Mouse (Mus musculus) lung, embryonic 14.5 days (tissue): ENCODE results near the gene Gm28557. TPM values are rescaled to one million over a fixed set of nuclear protein-coding genes. Genes with fewer than 3 reads are reported as not detected.

Experiments used
- ATAC-seq: fragments of 200-750 bp; cut with Nextera tagmentation; 2 replicates; pipeline ENCODE4 v1.8.0; 2017; ENCODE audit warnings: mild to moderate bottlenecking, moderate TSS enrichment, moderate library complexity; ENCODE audit not compliant: insufficient read depth
- DNase-seq: peaks from one replicate; pipeline ENCODE4 v3.0.0-alpha.2; 2015
- H3K27ac ChIP-seq: fragments of 300-500 bp; sonication (generic); 2 replicates; pipeline ENCODE4 v1.5.1; 2014; ENCODE audit warnings: low read depth, mild to moderate bottlenecking, moderate library complexity
- H3K27me3 ChIP-seq: fragments of 300-500 bp; sonication (generic); 2 replicates; pipeline ENCODE4 v1.6.1; 2014; ENCODE audit warnings: low read length, control low read depth; ENCODE audit not compliant: insufficient read depth
- H3K36me3 ChIP-seq: fragments of 300-500 bp; sonication (generic); 2 replicates; pipeline ENCODE4 v1.6.1; 2014; ENCODE audit warnings: control low read depth; ENCODE audit not compliant: insufficient read depth
- H3K4me1 ChIP-seq: fragments of 300-500 bp; sonication (generic); 2 replicates; pipeline ENCODE4 v1.6.1; 2014; ENCODE audit warnings: antibody characterized with exemption, control low read depth; ENCODE audit not compliant: insufficient read depth
- H3K4me2 ChIP-seq: fragments of 300-500 bp; sonication (generic); 2 replicates; pipeline ENCODE4 v1.6.1; 2014; ENCODE audit warnings: mild to moderate bottlenecking
- H3K4me3 ChIP-seq: fragments of 300-500 bp; sonication (generic); 2 replicates; pipeline ENCODE4 v1.5.1; 2014; ENCODE audit warnings: low read depth, low read length
- H3K9ac ChIP-seq: fragments of 300-500 bp; sonication (generic); 2 replicates; pipeline ENCODE4 v1.6.1; 2014
- H3K9me3 ChIP-seq: fragments of 300-500 bp; sonication (generic); 2 replicates; pipeline ENCODE4 v1.6.1; 2016; ENCODE audit warnings: low read depth, low read length, control low read depth
- CTCF ChIP-seq: IDR thresholded peaks from 2 replicates; pipeline ENCODE4 v1.5.1; 2016; ENCODE audit warnings: antibody characterized with exemption, low read depth
- WGBS: fragments of 180-500 bp; shearing (Covaris S2); extraction: QIAGEN DNeasy Blood & Tissue Kit; methylation state at CpG from one replicate; pipeline ENCODE4 v1.1.7; 2014; 5-methylcytosine and 5-hydroxymethylcytosine counted together
- polyA plus RNA-seq: library from polyadenylated mRNA; unstranded; fragments of >200 nt; fragmentation: Nextera tagmentation; extraction: Ambion mirVana; gene quantifications from 2 replicates; pipeline ENCODE4 v1.2.1, GENCODE M21; 2014

Gm28557 gene
- polyA plus RNA-seq, 1 experiment from 2014 or later = 3.5 TPM

- H3K4me2 ChIP-seq = no peak overlapping the region
- no peak for TF ChIP-seq CTCF
- no peaks in the 10 kb centered on the region for H3K27me3 ChIP-seq
- WGBS = 97% methylated on average over 2 of the region's 2 CpGs
- H3K9me3 ChIP-seq = peaks cover 12% of the 10 kb centered on the region; the same call in 1 of the 2 replicates
- H3K4me3 ChIP-seq = no peak overlapping the region
- H3K4me1 ChIP-seq = 0 out of 2 replicates have a peak, but pooled peaks cover 5% of the 10 kb centered on the region
- peaks cover 25% of the 10 kb centered on the region for H3K36me3 ChIP-seq
- ATAC-seq (no peak), DNase-seq (no peak)
- no peak overlapping the region for H3K27ac ChIP-seq
- no peak overlapping the region for H3K9ac ChIP-seq
Measured at GRCm38 (mm10) chr13:67077244-67077643, 31.2 kb downstream of the Gm28557 start.

- no peak for TF ChIP-seq CTCF
- Histone ChIP-seq H3K9me3 (peaks cover 32% of the 10 kb centered on the region), H3K36me3 (peaks cover 47% of the 10 kb centered on the region), H3K4me2 (no peak overlapping the region), H3K9ac (no peak overlapping the region), H3K27me3 (no peaks in the 10 kb centered on the region), H3K27ac (no peak overlapping the region), H3K4me1 (no peaks in the 10 kb centered on the region), H3K4me3 (no peak overlapping the region)
- ATAC-seq = no peak
- DNase-seq = no peak
- 93% methylated on average over 2 of the region's 2 CpGs for WGBS
Measured at GRCm38 (mm10) chr13:67072786-67073185, 35.6 kb downstream of the Gm28557 start.

GRCm38 (mm10) chr13:67065386-67065785, 43.0 kb downstream of the Gm28557 start:
- no peaks in the 10 kb centered on the region for H3K27me3 ChIP-seq
- H3K36me3 ChIP-seq = peaks cover 16% of the 10 kb centered on the region
- DNase-seq (no peak), ATAC-seq (no peak)
- no peak overlapping the region for H3K4me3 ChIP-seq
- no peak overlapping the region for H3K9ac ChIP-seq
- no peak overlapping the region for H3K27ac ChIP-seq
- no peaks in the 10 kb centered on the region for H3K4me1 ChIP-seq
- H3K4me2 ChIP-seq = no peak overlapping the region
- TF ChIP-seq CTCF = no peak
- 86% methylated on average over 8 of the region's 8 CpGs for WGBS
- peaks cover 16% of the 10 kb centered on the region for H3K9me3 ChIP-seq

GRCm38 (mm10) chr13:67062427-67062826, 46.0 kb downstream of the Gm28557 start:
- H3K4me3 ChIP-seq = no peak overlapping the region
- no peaks in the 10 kb centered on the region for H3K36me3 ChIP-seq
- no peaks in the 10 kb centered on the region for H3K4me1 ChIP-seq
- ATAC-seq = no peak
- no peak overlapping the region for H3K4me2 ChIP-seq
- DNase-seq = no peak
- no peak for TF ChIP-seq CTCF
- peaks cover 3% of the 10 kb centered on the region; the same call in 1 of the 2 replicates for H3K9me3 ChIP-seq
- H3K27me3 ChIP-seq = no peaks in the 10 kb centered on the region
- no peak overlapping the region for H3K27ac ChIP-seq
- H3K9ac ChIP-seq = no peak overlapping the region
- 53% methylated on average over 7 of the region's 7 CpGs for WGBS

GRCm38 (mm10) chr13:67060786-67061358, 47.5 kb downstream of the Gm28557 start, which contains the start of gene Zfp712:
Gene Zfp712 (minus strand): TSS chr13:67061170.
- DNase-seq (peak; percentile 98), ATAC-seq (peak; percentile 98)
- TF ChIP-seq CTCF = no peak
- peak within 1 kb of the TSS; percentile 63 for H3K9ac ChIP-seq
- H3K27me3 ChIP-seq = no peaks in the 10 kb centered on the region
- H3K36me3 ChIP-seq = no peaks in the 10 kb centered on the region
- H3K4me2 ChIP-seq = peak within 1 kb of the TSS; percentile 82
- WGBS = 0% methylated on average over 27 of the region's 27 CpGs
- H3K9me3 ChIP-seq = no peaks in the 10 kb centered on the region
- H3K27ac ChIP-seq = peak within 1 kb of the TSS; percentile 90
- H3K4me3 ChIP-seq = peak within 1 kb of the TSS; percentile 61
- H3K4me1 ChIP-seq = no peaks in the 10 kb centered on the region

GRCm38 (mm10) chr13:67060161-67060785, 48.1 kb downstream of the Gm28557 start:
- peak overlapping the region; percentile 63 for H3K9ac ChIP-seq

More at GRCm38 (mm10) chr13:67060161-67060785, 48.1 kb downstream of the Gm28557 start:
- Histone ChIP-seq H3K4me3 (peak overlapping the region; percentile 61), H3K36me3 (no peaks in the 10 kb centered on the region), H3K4me2 (peak overlapping the region; percentile 82), H3K4me1 (no peaks in the 10 kb centered on the region), H3K27ac (peak overlapping the region; percentile 90; the same call in 1 of the 2 replicates), H3K27me3 (no peaks in the 10 kb centered on the region), H3K9me3 (no peaks in the 10 kb centered on the region)
- ATAC-seq (peak; percentile 58), DNase-seq (peak; percentile 25)
- TF ChIP-seq CTCF = no peak
- WGBS = 3% methylated on average over 12 of the region's 12 CpGs

Other genes with a start within 250 kb of the Gm28557 start
- gene Gm10767, start 203.7 kb downstream of the Gm28557 start, polyA plus RNA-seq = 0.97 and 1.5 TPM in 2 replicates
- 3.6 and 4.3 TPM in 2 replicates for gene Zfp712, start 47.4 kb downstream of the Gm28557 start, polyA plus RNA-seq
- gene Zfp708, start 10.6 kb downstream of the Gm28557 start, polyA plus RNA-seq = 6.5 and 6.9 TPM in 2 replicates
- gene Rslcan18, start 7.7 kb upstream of the Gm28557 start, polyA plus RNA-seq = 0.26 and 0.28 TPM in 2 replicates
- 2.1 and 2.6 TPM in 2 replicates for gene Zfp759, start 13.1 kb upstream of the Gm28557 start, polyA plus RNA-seq
- 5.1 and 7.3 TPM in 2 replicates for gene Rsl1, start 64.6 kb upstream of the Gm28557 start, polyA plus RNA-seq
- 0.83 and 1.3 TPM in 2 replicates for gene Zfp455, start 85.9 kb upstream of the Gm28557 start, polyA plus RNA-seq
- gene Zfp458, start 169.9 kb upstream of the Gm28557 start, polyA plus RNA-seq = 1.7 TPM in 2 replicates
- 0.42 TPM in 1 of 2 replicates, not detected in the other for gene Zfp457, start 197.9 kb upstream of the Gm28557 start, polyA plus RNA-seq
- 2.9 and 3.1 TPM in 2 replicates for gene Zfp595, start 224.0 kb upstream of the Gm28557 start, polyA plus RNA-seq